Mouse (Mus musculus): ENCODE measurements around the gene Esam. TPM values are rescaled to one million over a fixed set of nuclear protein-coding genes. Genes with fewer than 3 reads are reported as not detected.
A peak's percentile ranks its signal among the peaks of the same experiment; 100 is the strongest.

Gene Esam
- total and polyA plus RNA-seq, 3 experiments = 58.5 to 81.3 (median 77.1) TPM

DNA sequence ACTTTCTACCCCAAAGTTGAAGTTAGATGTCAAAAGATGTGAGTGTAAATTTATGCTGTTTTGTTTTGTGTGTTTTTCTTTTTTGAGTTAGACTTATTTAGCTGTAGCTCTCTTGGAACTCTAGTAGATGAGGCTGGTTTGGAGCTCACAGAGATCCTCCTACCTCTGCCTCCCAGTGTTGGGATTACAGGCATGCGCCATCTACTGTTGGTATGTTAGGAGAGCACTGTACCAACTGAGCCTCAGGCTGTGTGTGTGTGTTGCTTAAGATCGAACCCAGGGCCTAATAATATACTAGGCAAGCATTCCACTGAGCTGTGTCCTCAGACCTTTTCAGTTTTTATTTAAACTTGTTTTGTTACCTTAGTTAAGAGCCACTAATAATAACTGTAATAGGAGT lies 15.8 kb upstream of the Esam start:
- Histone ChIP-seq H3K9ac (ENCODE audit: low read depth, low read length) (no peak overlapping the region), H3K36me3 (ENCODE audit: control insufficient read depth, insufficient read depth, low read length) (no peaks in the 10 kb centered on the region), H3K4me1 (ENCODE audit: control insufficient read depth, insufficient read depth, low read length) (no peaks in the 10 kb centered on the region; the same call in 1 of the 2 replicates), H3K27ac (no peak overlapping the region), H3K27me3 (ENCODE audit: control insufficient read depth, insufficient read depth, low read length) (no peaks in the 10 kb centered on the region), H3K4me3 (no peak overlapping the region), H3K79me2 (replicated peaks; ENCODE audit: control insufficient read depth, insufficient read depth, low read length) (peaks cover 5% of the 10 kb centered on the region; the same call in 1 of the 2 replicates)
- TF ChIP-seq EP300 (IDR thresholded peaks at IDR 0.05; ENCODE audit: insufficient read depth, low read depth, low read length) (no peak), CTCF (IDR thresholded peaks at IDR 0.05) (peak; percentile 60)
- 92% methylated on average over 2 of the region's 2 CpGs for WGBS
- DNase-seq = no peak
- intact Hi-C loops (cut with DNase I) = no loop called here

DNA sequence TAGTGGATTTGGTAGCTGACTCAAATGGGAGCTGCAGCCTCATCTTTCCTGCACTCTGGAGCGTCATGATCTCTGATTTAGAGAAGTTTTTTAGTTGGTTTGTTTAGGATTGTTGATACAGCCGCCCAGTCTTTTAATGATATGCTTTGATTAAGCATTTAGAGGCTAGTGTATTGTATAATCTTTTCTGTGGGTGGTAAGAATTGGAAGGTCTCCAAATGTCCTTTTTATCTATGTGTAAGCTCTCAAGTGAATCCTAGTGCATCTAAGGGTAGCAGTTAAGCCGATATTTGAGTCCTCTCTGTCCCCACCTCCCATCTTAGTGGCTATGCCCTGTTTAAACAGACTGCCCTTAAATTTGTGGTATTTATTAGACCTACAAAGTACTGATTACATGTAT lies 13.4 kb upstream of the Esam start:
- no peaks in the 10 kb centered on the region; the same call in 1 of the 2 replicates for H3K4me1 ChIP-seq (ENCODE audit: control insufficient read depth, insufficient read depth, low read length)
- WGBS = 70% methylated on average over 3 of the region's 3 CpGs
- H3K27ac ChIP-seq = no peak overlapping the region

DNA sequence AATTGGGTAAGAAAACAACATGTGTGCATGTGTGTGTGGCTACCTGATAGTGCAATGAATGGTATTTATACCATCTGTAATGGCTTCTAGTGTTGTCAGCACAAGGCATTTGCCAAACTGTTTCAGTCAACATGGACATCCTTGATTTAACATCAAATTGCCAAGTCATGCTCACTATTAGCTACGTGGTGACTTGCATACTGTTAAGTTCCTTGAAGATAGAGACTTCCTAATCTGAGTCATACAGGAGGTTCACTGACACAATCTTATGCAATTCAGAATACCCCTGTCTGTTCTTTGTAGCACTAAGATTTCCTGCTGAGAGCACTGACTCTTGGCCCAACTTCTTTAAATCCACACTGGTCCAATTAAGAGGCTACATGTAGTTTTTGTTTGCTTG lies 10.4 kb upstream of the Esam start:
- H3K79me2 ChIP-seq (replicated peaks; ENCODE audit: control insufficient read depth, insufficient read depth, low read length) = peaks cover 3% of the 10 kb centered on the region; the same call in 1 of the 2 replicates
- DNase-seq = no peak
- TF ChIP-seq POLR2A (IDR thresholded peaks at IDR 0.05; ENCODE audit: insufficient read depth, low read depth, low read length) = no peak
- TF ChIP-seq CTCF (IDR thresholded peaks at IDR 0.05) = no peak
- no peak for TF ChIP-seq EP300 (IDR thresholded peaks at IDR 0.05; ENCODE audit: insufficient read depth, low read depth, low read length)
- H3K4me1 ChIP-seq (ENCODE audit: control insufficient read depth, insufficient read depth, low read length) = no peaks in the 10 kb centered on the region; the same call in 1 of the 2 replicates
- intact Hi-C loops (cut with DNase I) = no loop called here
- WGBS = 22% methylated on average over 1 of the region's 1 CpGs
- no peaks in the 10 kb centered on the region for H3K27me3 ChIP-seq (ENCODE audit: control insufficient read depth, insufficient read depth, low read length)
- no peak overlapping the region for H3K4me3 ChIP-seq
- H3K36me3 ChIP-seq (ENCODE audit: control insufficient read depth, insufficient read depth, low read length) = no peaks in the 10 kb centered on the region
- H3K27ac ChIP-seq = no peak overlapping the region
- no peak overlapping the region for H3K9ac ChIP-seq (ENCODE audit: low read depth, low read length)

More for the DNA sequence above, 13.4 kb upstream of the Esam start:
- H3K36me3 ChIP-seq (ENCODE audit: control insufficient read depth, insufficient read depth, low read length) = no peaks in the 10 kb centered on the region
- no peak overlapping the region for H3K4me3 ChIP-seq
- TF ChIP-seq CTCF (IDR thresholded peaks at IDR 0.05) = no peak
- no peak for TF ChIP-seq POLR2A (IDR thresholded peaks at IDR 0.05; ENCODE audit: insufficient read depth, low read depth, low read length)
- TF ChIP-seq EP300 (IDR thresholded peaks at IDR 0.05; ENCODE audit: insufficient read depth, low read depth, low read length) = no peak
- intact Hi-C loops (cut with DNase I) = no loop called here
- peaks cover 4% of the 10 kb centered on the region; the same call in 1 of the 2 replicates for H3K79me2 ChIP-seq (replicated peaks; ENCODE audit: control insufficient read depth, insufficient read depth, low read length)
- DNase-seq = no peak
- H3K9ac ChIP-seq (ENCODE audit: low read depth, low read length) = no peak overlapping the region
- no peaks in the 10 kb centered on the region for H3K27me3 ChIP-seq (ENCODE audit: control insufficient read depth, insufficient read depth, low read length)

DNA sequence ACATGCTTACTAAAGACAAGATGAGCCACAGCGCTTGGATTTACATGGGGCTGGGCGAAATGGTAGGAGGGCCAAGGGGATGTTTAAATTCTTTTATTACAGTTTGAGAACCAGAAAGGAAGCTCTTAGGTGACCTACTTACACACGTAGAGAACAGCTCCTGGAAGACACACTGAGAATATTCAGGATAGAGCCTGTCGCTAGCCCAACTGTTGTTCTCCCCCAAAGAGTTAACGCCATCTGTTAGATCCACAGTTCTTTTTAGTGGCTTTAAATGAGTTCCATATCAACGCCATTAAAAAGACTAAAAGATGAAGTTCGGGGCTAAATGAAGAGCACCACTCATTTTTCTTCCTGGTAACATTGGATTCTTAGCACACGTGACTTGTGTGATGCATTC lies 8.9 kb upstream of the Esam start:
- 95% methylated on average over 8 of the region's 8 CpGs for WGBS
- H3K27me3 ChIP-seq (ENCODE audit: control insufficient read depth, insufficient read depth, low read length) = no peaks in the 10 kb centered on the region
- peaks cover 3% of the 10 kb centered on the region; the same call in 1 of the 2 replicates for H3K79me2 ChIP-seq (replicated peaks; ENCODE audit: control insufficient read depth, insufficient read depth, low read length)
- intact Hi-C loops (cut with DNase I) = no loop called here
- DNase-seq = no peak
- TF ChIP-seq EP300 (IDR thresholded peaks at IDR 0.05; ENCODE audit: insufficient read depth, low read depth, low read length) = no peak
- no peak overlapping the region for H3K4me3 ChIP-seq
- no peaks in the 10 kb centered on the region; the same call in 1 of the 2 replicates for H3K4me1 ChIP-seq (ENCODE audit: control insufficient read depth, insufficient read depth, low read length)
- no peak overlapping the region for H3K9ac ChIP-seq (ENCODE audit: low read depth, low read length)
- H3K36me3 ChIP-seq (ENCODE audit: control insufficient read depth, insufficient read depth, low read length) = no peaks in the 10 kb centered on the region
- H3K27ac ChIP-seq = no peak overlapping the region

DNA sequence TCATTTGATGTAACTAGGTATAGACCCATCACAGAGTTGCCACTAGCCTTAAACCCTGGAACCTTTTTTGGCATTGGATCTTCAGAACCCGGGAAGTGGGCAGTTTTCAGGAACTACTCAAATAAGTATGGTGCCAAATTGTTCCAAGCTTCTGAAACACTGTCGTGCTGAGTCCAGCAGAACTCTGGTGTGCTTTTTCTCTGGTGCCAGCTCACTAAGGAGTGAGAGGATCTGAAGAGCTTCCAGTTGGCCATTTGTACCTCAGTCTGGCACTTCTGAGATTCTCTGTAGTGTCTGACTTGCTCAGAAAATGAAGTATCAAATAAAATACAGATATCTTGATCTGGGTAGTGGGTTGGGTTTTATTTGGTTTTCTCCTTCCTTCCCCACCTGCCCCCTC lies 7.9 kb upstream of the Esam start:
- H3K4me3 ChIP-seq = no peak overlapping the region
- 82% methylated on average over 2 of the region's 2 CpGs for WGBS
- intact Hi-C loops (cut with DNase I) = no loop called here
- H3K9ac ChIP-seq (ENCODE audit: low read depth, low read length) = no peak overlapping the region
- H3K79me2 ChIP-seq (replicated peaks; ENCODE audit: control insufficient read depth, insufficient read depth, low read length) = peaks cover 3% of the 10 kb centered on the region; the same call in 1 of the 2 replicates
- H3K27me3 ChIP-seq (ENCODE audit: control insufficient read depth, insufficient read depth, low read length) = no peaks in the 10 kb centered on the region
- no peaks in the 10 kb centered on the region for H3K36me3 ChIP-seq (ENCODE audit: control insufficient read depth, insufficient read depth, low read length)
- no peak overlapping the region for H3K27ac ChIP-seq
- H3K4me1 ChIP-seq (ENCODE audit: control insufficient read depth, insufficient read depth, low read length) = no peaks in the 10 kb centered on the region; the same call in 1 of the 2 replicates
- no peak for DNase-seq
- no peak for TF ChIP-seq CTCF (IDR thresholded peaks at IDR 0.05)

DNA sequence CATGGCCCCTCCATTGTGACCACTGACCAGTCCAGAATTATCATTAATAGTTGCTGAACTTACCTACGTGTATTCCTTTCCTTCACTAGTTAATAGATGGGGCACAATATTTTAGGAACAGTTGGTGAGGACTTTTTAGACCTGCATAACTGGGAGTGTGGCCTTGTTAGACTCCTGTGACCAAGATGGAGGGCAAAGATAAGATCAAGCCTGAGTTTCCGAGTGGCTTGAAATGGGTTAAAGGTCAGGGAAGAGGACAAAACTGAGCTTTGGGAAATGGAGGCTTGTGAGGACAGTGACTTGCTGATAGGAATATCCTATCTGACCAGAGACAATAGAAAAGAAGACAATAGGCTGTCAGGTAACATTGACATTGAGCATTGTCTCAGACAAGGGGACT lies 2.4 kb upstream of the Esam start:
- H3K4me3 ChIP-seq = no peak overlapping the region
- no peak overlapping the region for H3K27ac ChIP-seq
- no peak overlapping the region for H3K9ac ChIP-seq (ENCODE audit: low read depth, low read length)
- H3K27me3 ChIP-seq (ENCODE audit: control insufficient read depth, insufficient read depth, low read length) = no peaks in the 10 kb centered on the region
- intact Hi-C loops (cut with DNase I) = no loop called here
- DNase-seq = no peak
- no peaks in the 10 kb centered on the region for H3K36me3 ChIP-seq (ENCODE audit: control insufficient read depth, insufficient read depth, low read length)
- 68% methylated on average over 2 of the region's 2 CpGs for WGBS
- TF ChIP-seq CTCF (IDR thresholded peaks at IDR 0.05) (no peak), EP300 (IDR thresholded peaks at IDR 0.05; ENCODE audit: insufficient read depth, low read depth, low read length) (no peak), POLR2A (IDR thresholded peaks at IDR 0.05; ENCODE audit: insufficient read depth, low read depth, low read length) (no peak)
- no peaks in the 10 kb centered on the region for H3K79me2 ChIP-seq (replicated peaks; ENCODE audit: control insufficient read depth, insufficient read depth, low read length)
- peaks cover 1% of the 10 kb centered on the region; the same call in 1 of the 2 replicates for H3K4me1 ChIP-seq (ENCODE audit: control insufficient read depth, insufficient read depth, low read length)
